Mouse (Mus musculus) erythroblast, embryonic 14.5 days (primary cell): ENCODE results near the gene Vmn1r233.

Experiments
- GATA1 ChIP-seq: IDR thresholded peaks from 2 replicates; pipeline ENCODE4 v1.6.1; 2012; ENCODE audit warnings: low read length, inconsistent platforms, mixed read lengths
- TAL1 ChIP-seq: IDR thresholded peaks from 3 replicates; pipeline ENCODE4 v1.6.1; 2012; ENCODE audit warnings: low read length, inconsistent platforms, mixed read lengths

GRCm38 (mm10) chr17:20960386-20960785, 35.9 kb downstream of the Vmn1r233 start:
- TF ChIP-seq GATA1 (no peak), TAL1 (no peak)
